Mouse (Mus musculus) spleen, postnatal 4 days (tissue): ENCODE results near the gene Mnat1.
A peak's percentile ranks its signal among the peaks of the same experiment; 100 is the strongest.

Experiments used
- DNase-seq, 2 experiments: peaks; one replicate each; pipeline ENCODE4 v3.0.0; 2022; ENCODE audit warnings: low spot score in 2 of 2

Mnat1 gene

DNA sequence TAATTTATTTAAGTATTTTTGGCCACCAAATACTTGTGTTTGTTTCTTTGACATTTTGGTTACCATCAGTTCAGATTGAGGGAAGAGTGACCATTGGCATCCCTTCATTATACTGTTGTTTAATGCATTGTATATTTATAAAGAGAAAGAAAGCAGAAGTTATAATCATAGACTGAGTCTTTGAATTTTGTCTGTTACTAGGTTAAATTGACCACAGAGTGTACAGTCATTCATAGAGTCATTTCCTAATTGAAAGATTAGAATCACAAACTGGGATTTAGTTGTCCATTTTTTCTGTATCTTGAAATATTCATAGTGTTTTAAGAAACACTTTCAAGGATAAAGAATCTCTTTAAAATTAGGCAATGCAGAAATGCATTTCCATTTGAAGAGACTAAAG, 108.0 kb downstream of the Mnat1 start:
- DNase-seq, result no peak

DNA sequence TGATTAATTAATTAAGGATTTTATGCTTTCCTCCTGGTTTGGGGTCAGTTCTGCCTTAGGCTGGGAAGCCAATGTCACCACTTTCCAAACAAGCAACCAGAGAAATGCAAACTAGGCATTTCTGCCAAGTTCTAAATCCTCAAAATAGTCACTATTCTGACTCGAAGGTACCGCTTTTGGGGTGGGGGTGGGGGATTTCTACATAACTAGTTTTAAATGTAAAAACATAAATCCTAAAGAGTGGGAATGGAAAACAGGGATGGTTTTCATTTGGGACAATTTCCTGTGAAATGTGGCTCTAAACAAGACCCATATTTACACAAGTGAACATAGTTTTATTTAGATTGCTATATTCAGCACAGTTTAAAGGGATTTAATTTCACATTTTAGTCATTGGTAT, 109.1 kb downstream of the Mnat1 start:
- no peak for DNase-seq

DNA sequence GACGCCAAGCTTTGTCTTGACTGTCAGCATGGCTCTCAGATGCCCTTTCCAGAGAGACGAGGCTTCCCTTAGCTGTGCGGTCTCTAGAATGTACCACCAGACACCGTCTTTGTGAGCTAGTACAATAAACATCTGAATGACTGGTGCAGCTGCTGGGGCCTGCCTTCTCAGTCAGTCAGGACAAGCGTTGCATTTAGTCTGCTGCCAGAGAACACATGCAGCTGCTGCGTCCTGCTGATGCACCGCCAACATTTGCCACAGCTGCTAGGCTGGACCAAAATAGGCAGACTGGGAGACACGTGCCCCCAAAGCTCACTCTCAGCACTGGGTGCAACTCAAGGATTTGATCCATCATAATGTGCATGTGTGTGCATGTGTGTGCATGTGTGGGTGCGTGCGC, 118.4 kb downstream of the Mnat1 start:
- no peak for DNase-seq

DNA sequence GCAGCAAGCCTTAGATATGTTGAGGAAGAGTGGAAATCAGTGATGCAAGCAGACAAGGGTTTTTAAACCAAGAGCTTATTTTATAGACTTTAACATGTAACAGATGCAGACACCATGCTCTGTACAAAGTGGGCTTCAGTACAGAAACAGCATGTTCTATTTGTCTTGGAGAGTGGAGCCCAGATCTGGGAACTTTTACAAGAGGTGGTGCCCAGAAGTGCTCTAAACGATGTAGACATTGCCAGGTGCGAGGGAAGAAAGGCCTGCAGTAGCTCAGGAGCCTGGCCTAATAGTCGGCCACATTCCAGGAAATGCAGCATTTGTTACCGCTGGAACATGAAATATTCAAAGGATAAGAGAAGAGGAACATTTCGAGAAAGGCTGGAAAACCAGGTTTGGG, 122.2 kb downstream of the Mnat1 start:
- DNase-seq, result no peak

DNA sequence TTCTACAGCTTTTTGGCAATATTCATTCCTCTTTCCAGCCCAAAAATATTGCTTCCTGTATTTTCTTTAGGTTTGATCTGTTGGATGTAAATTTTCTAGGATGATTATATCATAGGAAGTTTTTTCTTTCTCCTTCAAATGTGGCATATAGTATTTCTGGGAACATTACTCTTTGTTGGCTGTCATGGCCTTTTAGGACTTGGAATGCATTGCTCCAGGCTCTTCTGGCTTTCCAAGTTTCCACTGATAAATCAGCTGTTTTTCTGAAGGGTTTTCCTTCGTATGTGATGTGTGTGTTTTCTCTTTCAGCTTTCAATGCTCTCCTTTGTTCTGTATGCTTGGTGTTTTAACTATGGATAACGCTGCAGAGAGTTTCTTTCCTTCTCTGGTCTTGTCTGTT, 131.5 kb downstream of the Mnat1 start:
- no peak for DNase-seq

DNA sequence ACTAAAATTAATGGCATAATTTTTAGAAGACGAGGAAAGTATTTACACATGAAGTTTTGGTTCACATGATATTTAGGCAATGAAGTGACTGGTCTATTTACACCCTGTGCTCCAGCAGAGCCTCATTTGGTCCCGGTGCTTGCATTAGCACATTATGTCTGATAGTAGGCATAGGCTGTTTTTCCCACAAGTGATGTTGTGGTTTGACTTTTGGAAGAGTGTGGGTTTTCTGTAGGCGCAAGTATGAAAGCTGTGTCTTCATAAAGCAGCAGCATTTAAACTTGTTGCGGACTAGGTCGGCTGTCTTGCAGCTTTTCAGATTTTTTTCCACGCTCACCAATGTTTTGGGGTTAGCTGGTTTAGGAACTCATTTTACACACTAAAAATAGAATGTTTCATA, 135.8 kb downstream of the Mnat1 start:
- no peak for DNase-seq

DNA sequence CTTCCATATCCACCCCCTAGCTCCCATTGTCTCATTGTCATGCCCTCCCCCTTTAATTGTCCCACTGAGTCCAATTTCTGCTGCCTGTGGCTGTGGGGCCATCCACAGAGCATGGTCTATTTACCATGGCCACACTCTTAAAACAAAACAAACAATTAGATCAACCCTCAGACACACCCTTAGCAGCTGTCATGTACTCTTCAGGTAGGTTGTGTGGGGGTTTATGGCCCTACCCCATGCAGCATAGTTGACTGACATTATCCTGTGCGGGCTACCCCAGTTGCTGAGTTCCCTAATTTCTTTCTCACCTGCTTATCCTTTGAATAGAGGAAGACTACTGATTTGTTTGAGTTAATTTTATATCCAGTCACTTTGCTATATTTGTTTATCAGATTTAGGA, 136.8 kb downstream of the Mnat1 start:
- DNase-seq, result no peak

DNA sequence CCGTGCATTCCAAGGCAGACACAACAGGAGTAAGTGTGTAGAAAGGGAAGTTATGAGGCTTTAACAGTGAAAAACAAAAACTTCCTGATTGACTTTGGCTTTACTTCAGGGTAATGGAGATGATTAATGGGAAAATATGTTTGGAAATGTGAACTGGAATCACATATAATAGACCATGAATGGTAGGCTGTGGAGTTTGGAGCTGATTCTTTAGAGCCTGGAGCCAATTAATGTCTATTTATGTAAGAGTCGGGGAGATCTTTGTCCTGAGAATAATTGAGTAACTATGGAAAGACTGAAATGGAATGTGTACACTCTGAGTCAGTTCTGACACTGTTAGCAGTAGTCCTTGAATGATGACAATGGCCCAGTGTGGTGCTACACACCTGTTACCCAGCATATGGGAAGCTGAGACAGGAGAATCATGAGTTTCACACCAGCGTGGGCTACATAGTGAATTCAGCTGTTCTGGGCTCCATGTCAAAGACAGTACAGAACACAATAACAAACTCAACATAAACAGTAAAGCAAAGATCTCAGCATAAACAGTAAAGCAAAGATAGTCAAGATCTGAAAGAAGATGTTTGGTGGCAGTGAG, 142.0 kb downstream of the Mnat1 start:
- DNase-seq, result no peak

DNA sequence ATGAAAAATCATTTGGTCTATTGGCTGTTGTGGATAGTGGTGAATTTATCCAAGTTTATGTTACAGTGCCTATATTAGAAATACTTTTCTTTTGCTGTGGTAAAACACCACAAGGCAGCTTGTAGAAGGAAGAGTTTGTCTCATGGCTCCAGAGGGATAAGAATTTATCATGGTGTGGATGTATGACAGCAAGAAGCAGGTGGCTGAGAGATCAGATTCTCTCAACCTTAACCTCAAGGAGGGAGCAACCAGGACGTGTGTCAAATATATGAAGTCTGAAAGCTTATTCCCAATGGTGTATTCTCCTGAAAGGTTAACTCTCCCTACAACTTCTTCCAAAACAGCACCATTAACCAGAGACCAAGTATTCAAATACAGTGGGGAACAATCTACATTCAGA, 143.1 kb downstream of the Mnat1 start:
- DNase-seq, result no peak

DNA sequence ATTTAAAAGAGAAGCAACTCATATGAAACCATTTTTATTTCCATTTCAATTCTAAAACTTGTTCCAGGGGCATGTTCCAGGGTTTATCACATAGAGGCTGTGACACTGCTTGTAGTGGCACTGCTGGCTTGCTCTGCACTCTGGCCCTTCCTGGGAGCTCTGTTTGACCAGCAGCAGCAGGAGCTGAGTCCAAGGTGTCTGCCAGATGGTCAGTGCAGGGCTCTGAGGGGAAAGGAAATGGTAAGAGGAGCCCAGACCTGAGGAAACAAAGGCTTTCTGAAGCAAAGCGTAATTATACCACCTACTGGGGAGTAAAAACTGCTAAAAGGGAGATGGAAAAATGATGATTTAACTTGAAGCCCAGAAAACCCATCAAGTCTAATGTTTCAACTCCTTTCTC, 145.0 kb downstream of the Mnat1 start:
- DNase-seq, result no peak

DNA sequence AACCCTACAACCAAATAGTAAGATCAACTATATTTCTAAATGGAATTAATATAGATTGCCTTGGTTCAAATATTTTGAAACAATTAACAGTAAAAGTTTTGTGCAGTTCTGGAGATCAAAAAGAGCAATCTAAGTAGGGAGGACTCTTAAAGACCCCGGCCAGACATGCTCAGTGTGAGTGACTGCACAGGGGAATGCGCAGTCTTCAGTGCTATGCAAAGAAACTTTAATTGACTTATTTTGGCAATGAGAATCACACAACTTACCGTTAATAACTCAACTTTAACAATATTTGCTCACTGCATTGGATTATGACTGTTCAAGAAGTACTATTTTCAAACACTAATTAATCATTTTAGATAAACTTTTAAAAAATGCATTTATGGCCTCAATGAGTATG, 146.0 kb downstream of the Mnat1 start:
- DNase-seq, result no peak

DNA sequence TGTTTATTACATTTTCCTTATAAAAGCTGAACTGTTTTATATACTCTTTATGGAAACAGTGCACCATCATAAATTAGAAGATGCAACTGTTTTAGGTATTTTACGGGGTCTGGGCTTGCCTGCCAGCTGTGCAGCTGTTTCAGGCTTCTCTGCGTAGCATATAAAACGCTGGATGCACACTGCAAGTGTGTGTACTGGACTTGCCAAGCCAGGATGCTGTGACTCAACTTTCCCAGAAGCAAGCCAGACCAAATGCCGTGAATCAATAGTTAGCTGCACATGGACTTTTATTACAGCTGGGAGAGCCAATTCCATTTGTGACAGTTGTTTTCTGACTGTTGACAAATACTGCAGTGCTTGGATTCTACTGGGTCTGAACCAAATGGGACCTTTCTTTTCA, 146.4 kb downstream of the Mnat1 start:
- DNase-seq, result no peak

DNA sequence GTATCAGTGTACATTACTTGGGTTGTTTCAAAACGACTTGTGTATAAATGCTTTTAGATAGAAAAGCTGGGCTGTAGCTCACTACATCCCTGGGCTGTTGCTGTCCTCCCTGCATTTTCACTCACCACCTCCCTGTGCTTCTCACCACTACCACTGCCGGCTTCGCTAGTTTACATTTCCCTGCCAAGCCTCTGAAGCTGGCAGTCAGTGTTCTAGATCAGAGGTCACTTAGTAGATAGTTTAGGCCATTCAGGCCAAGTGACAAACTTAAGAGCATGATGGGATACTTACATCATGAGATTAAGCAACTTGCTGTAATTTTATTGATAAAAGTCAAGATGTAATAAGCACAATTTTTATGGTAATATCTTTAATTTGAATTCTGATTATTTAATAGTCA, 151.4 kb downstream of the Mnat1 start:
- DNase-seq, result no peak

DNA sequence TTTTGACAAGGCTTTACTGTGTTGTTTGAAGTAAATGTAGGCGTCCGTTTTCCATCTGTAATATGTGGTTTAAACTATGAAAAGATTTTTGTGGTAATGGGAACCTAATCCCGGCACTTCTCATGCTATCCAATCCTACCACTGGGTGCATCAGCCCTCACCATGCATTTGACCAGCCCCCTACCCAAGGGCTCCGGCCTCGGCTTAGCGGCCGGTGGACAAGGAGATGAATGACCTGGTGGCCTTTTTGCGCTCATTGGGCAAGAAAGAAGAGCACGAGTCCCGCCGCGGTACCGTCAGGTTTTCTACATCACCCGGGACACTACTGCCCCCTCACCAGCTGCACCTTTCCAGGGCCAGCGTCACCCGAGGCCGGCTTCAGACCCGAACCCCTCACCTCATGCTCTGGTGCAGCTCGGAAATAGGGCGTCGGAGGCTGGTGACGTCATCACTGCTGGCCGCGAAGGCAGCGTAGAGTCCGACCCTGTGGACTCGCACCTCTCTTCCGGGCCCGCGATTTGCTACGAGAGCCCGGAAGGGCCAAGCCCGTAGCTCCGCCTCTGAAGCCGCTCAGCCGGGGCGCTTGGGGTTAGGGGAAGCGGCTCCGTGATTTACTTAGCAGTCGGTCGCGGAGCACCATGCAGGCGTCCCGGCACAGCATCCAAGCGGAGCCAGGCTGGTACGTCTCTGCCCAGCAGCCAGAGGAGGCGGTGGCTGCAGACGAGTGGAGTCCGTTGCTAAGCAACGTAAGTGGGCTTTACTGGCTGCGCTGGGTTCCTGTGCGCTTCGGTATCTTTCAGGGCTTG, 163.0 kb downstream of the Mnat1 start, which contains the start of the genes Trmt5 and Slc38a6:
TSS of gene Trmt5 (minus strand) at position 424 of the 806 bp plus-strand sequence.
TSS of gene Slc38a6 (plus strand) at position 493 of the 806 bp plus-strand sequence.
- peak; percentile 85 to 91 for DNase-seq

DNA sequence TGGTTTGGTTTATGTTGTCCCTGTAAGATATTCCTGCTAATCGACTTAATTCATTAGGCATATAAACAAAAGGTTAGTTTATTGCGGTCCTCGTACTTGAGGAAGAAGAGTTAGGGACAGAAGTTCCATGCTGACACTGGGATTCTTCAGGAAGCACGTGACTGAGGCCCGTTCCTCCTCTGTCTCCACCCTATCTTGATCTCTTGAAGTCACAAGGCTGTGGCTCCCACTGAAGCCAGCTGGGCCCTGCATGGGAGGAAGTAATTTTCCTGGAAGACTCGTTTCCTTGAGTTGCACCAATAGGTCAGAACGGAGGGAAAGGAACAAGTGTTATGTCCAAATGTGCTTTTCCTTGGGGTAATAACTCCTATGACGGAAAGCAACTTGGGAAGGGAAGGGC, 164.1 kb downstream of the Mnat1 start:
- DNase-seq, result no peak

DNA sequence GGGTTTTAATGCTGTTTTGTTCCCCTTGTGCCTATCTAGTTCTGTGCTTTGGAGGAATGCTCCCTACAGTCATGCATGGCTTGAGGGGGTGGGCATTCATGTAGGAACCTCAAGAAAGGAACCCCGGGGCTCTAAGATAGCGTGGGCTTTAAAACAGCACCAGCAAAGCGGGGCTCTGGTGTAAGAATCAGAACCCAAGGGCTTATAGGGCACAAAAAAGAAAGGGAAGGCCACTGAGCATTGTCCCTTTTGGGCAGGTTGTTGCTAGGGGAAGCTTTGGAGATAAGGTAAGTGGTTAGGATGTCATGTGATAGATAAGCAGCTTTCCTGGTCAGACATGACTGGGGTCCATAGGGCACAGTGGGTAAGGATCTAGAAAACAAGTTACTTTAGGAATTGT, 165.1 kb downstream of the Mnat1 start:
- no peak for DNase-seq

DNA sequence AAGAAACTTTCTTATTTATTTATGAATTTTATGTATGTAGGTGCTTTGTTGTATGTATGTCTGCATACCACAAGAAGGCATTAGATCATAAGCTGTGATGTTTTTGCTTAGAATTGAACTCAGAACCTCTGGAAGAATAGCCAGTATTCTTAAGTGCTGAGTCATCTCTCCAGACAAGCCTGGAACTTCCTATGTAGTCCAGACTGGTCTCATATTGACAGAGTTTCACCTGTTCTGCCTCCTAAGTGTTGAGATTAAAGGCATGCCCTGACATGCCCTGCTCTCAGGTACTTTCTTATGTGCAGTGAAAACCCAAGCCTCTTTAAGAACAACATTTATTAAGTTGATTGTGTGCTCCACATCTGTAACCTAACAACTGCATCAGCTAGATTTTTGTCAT, 171.4 kb downstream of the Mnat1 start:
- no peak for DNase-seq

DNA sequence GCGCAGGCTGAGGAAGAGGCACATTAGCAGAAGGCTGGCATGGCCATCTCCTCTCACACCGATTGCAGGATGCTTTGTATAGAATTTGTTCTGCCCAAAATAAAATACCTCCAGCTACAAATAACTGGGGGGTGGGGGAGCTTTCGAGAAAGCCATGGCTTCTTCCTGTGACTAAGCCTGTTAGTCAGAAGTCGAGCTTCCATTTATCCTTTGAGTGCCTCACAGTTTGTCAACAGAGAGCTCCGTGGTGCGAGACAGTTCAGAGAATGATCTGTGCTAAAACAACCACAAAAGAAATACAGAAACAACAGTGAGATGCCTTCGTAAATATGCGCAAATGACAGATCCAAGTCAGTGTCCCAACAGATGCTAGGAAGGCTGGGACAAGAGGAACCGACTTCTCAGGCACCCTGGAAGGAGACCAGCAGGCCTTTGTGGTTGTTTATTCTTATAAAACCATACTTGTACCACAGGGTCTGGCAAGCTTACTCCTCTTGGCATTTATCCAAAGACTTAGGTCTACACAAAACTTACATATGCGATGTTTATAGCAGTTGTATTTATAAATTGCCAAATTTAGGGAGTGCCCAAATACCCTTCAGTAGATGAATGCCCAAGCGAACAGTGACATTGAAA, 172.1 kb downstream of the Mnat1 start:
- no peak for DNase-seq

DNA sequence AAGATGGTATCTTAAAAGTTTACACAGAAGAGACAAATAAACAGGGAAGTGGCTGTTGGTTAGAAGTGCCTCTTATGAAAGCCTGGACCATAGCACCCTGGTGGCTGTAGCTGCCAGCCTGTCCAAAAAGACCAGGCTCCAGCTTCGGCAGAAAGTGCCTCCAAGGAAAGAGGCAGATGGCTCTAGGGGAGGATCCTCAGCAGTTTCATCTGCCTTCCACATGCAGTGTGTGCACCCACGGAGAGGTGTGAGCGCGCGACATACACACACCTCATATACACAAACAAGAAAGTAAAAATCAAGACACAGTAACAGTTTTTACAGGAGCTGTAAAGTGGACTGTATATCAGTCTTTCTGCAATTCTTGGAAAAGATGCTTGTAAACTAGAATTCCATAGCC, 175.1 kb downstream of the Mnat1 start:
- DNase-seq, result no peak

DNA sequence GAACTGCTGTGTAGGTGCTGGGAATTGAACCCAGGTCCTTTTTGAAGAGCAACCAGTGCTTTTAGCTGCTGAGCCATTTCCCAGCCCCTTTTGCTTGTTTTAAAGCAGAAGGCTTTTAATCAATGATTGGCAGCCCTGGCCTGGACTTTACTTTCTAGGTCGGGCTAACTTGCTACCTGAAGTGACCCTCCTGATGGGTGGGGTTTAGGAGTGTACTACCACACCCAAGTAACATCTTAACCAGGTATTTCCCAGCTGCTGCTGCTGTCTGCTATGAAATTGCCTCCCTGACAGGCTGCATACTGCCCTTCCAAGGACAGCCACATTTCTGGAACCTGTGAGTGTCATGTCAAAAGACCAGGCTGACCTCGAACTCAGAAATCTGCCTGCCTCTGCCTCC, 177.0 kb downstream of the Mnat1 start:
- DNase-seq, result no peak

DNA sequence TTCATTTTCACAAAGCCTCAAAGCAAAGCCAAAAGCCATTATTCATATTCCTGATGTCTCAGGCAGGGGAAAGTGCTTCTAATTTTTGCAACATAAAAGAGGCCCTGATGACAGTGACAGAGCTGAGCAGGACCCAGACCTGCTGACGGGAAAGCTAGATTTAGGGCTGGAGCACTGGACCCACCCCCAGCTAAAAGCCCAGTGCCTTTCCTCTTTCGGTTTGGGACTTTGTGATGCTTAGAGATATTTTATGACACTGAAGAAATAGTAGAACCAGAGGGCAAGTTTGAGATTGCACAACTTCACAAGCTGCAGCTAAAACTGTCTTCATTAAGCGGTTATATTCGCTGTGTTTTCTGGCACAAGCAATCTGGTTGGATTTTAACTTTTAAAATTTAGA, 181.1 kb downstream of the Mnat1 start:
- no peak for DNase-seq

DNA sequence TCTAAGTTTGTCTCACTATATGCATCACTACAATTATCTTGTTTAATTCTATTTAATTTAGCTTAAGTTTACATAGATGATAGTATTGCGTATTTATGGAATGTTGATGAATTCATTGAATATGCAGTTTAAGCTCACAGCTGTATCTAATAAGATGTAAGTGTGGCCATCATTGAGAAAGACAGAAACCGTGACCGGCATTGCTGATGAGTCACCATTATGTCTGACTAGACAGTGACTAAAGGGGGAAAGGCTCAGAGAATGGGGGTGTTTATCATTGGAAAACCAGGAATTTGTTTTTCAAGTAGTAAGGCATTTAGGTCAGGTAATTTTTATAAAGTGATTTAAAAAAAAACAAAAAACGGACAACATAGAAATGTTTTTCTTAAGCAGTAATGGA, 184.2 kb downstream of the Mnat1 start:
- DNase-seq, result no peak

DNA sequence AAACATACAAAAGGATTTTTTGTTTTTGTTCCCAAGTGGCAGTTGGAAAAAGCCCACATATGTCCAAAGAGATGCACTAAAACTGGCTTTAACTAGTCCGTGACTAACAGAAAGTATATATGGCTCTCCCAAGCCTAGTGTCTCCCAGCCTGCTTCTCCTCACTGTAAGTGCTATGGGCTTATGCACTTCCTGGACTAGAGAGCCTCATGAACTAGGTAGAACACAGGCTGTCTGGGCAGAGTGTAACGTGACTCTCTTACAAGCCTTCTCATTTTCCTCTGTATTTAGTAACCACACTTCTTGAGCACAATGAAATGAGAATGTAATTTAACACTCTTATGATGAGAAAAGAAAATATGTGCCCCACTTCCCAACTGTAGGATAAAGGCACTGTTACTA, 185.2 kb downstream of the Mnat1 start:
- no peak for DNase-seq
